Mouse (Mus musculus): ENCODE data around the gene Cmip. TPM values are rescaled to one million over a fixed set of nuclear protein-coding genes. Genes with fewer than 3 reads are reported as not detected.

Gene Cmip
- polyA plus RNA-seq, 1 experiment: 38.4 TPM

DNA sequence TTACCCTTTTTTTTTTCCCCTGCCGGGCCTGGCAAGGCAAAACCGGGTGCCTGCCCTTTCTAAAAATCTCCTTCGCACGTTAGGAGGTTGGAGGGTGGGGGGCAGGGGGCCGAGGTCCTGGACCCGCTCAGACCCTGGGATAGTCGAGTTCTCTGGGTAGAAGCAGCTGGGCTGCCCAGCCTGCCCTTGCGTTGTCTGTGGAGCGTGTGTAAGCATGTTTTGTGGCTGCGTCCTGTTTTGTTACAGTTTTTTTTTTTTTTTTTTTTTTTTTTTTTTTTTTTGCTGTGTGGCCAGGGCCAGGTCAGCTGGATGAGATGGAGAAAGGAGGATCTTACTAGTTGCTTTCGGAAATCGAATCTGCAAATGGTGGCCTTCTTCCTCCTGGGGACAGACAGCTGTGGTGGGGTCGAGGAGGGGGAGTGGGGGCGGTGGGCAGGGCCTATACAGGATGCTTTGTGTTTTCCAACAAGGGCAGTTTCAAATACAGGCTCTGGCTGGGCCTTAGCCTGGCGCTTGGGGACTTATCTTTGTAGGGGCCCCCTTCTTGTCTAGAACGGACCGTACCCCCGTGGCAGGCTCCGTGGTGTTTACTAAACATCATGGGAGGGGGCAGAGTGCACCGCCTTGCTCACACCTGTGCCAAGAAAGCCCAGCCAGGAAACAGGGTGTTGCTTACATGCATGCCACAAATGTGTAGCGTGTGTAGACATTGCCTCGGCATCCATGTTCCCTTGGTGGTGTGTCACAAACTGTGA lies 1.1 kb downstream of the Cmip start:
- no peak for DNase-seq (ENCODE audit: low read depth)

GRCm38 (mm10) chr8:117258576-117259040 lies 1.7 kb downstream of the Cmip start:
- DNase-seq (ENCODE audit: low read depth): no peak

- DNase-seq (ENCODE audit: low read depth): no peak
Observed at GRCm38 (mm10) chr8:117259431-117260001, 2.7 kb downstream of the Cmip start.

DNA sequence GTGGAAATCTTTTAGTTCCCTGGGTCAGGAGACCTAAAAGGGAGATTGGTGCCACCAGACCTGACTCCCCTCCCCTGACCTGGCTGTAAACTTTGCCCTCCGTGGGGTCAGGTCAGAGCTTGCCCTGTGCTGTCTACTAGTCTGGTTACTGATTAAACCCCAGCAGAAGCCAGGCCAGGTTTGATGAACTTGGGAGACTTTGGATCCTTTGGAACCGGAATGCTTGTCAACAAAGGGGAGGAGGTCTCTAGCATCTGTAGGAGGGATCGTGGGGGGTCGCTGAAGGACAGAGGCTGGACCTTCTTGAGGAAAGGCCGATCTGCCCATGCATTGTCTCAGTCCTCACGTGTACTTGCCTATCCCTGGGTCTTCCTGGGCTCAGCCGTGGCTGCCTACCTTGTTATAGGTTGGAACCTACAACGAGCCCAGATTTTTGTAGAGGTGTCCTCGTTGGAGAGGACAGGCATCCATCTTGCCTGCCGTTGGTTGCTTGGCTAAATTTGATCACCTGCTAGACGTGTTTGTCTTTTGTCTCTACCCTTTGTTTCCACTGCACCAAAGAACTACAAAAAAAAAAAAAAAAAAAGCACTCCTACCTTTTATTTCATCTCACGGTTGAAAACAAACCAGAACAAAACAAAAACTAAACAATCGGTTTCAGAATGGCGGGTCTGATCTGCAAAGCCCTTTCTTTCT lies 3.5 kb downstream of the Cmip start:
- no peak for DNase-seq (ENCODE audit: low read depth)

- DNase-seq (ENCODE audit: low read depth): no peak
Observed at GRCm38 (mm10) chr8:117260930-117261475, 4.1 kb downstream of the Cmip start.

DNA sequence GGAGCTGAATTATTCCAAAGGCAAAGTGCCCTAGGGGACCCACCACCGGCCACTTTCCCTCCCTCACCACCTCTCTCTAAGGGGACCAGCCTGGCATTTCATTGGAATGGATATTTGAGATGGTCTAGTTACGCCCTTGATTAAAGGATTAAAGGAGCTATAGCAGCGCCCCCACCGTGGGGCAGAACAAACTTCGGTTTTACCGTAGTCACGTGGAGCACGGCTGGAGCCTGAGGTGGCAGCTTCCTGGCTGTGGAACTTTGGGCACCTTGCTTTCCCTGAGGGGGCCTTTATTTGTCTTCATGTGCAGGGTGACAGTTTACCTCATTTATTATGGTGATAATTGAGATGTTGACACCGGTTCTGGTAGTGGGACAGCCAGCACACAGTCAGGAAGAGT lies 4.8 kb downstream of the Cmip start:
- no peak for DNase-seq (ENCODE audit: low read depth)

GRCm38 (mm10) chr8:117262685-117263084 lies 5.8 kb downstream of the Cmip start:
- no peak for DNase-seq (ENCODE audit: low read depth)

GRCm38 (mm10) chr8:117263442-117263841 lies 6.6 kb downstream of the Cmip start:
- no peak for DNase-seq (ENCODE audit: low read depth)

DNA sequence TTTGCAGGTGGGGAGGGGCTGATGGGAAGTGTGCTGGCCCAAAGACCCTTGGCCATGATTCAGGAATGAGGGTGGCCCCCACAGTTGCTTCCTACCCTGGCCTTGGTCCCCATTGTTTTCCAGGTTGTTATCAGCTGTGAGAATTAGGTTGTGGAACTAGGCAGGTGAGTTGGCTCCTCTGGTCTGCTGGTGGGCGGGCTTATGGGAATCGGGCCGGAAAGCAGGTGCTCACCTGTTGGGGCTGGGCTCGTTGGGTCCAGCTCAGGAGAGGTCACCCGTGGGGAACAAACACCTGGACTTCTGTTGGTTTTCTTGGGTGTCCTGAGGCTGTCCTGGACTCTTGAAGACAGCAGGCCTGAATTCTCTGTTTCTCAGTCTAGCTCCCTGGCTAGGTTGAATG lies 8.2 kb downstream of the Cmip start:
- DNase-seq (ENCODE audit: low read depth): no peak

GRCm38 (mm10) chr8:117267403-117268129 lies 10.7 kb downstream of the Cmip start:
- DNase-seq (ENCODE audit: low read depth): no peak

GRCm38 (mm10) chr8:117278234-117278633 lies 21.4 kb downstream of the Cmip start:
- DNase-seq (ENCODE audit: low read depth): no peak

- no peak for DNase-seq (ENCODE audit: low read depth)
Observed at GRCm38 (mm10) chr8:117278668-117279132, 21.8 kb downstream of the Cmip start.

DNA sequence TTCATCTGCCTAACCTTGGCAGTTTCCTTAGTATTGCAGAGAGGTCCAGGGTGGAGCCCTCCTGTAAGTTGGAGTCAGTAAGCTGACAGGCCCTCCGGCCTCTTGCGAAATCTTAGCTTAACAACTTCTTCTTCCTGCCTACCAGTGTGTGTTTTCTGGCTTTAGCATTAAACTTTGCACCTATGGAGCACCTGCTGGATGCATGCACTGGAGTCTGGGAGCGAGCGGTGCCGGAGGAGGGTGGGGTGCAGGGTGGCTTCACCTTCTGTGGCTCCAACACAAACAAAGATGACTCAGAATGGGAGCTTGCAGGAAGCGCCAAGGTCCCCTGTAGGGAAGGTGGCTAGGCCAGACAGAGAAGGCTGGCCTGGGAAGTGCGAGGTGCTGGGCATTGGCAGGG lies 23.6 kb downstream of the Cmip start:
- DNase-seq (ENCODE audit: low read depth): peak; percentile 77

DNA sequence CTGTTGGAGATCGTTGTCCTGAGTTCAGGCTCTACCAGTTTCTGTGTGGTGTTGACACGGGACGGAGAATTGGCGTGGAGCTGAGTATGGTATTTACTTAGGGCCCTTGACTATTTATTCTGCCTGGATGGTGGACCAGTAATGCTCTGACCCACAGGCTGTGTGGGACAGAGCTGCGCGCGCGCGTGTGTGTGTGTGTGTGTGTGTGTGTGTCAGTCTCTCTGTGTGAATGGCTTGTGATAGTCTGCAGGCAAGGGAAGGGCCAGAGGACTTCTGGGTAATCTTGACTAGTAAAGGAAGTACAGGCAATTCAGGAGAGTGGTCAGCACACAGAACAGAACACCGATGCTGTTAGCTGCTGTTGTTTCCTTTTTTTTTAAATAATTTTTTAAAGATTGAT lies 24.8 kb downstream of the Cmip start:
- DNase-seq (ENCODE audit: low read depth): no peak

- no peak for DNase-seq (ENCODE audit: low read depth)
Observed at GRCm38 (mm10) chr8:117282141-117282950, 25.5 kb downstream of the Cmip start.

- no peak for DNase-seq (ENCODE audit: low read depth)
Observed at GRCm38 (mm10) chr8:117284768-117285484, 28.1 kb downstream of the Cmip start.

GRCm38 (mm10) chr8:117287966-117288365 lies 31.1 kb downstream of the Cmip start:
- no peak for DNase-seq (ENCODE audit: low read depth)

DNA sequence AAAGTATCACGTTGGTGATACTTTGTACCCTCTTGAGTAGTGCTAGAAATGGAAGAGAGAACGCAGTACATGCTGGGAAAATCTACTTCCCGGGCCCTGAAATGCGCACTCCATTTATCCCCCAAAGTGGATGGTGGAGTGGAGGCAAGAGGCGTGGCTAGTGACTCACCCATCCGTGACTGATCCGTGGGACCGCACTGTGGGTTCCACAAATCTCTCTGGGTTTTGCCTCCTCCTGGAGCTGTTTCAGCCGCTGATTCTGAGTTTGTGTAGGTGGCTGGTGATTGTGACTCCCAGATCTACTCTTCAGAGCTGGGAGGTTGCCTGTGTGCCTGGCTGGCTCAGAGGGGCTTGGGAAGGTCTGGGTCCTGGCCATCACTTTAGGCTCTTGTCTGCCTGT lies 32.2 kb downstream of the Cmip start:
- DNase-seq (ENCODE audit: low read depth): no peak

DNA sequence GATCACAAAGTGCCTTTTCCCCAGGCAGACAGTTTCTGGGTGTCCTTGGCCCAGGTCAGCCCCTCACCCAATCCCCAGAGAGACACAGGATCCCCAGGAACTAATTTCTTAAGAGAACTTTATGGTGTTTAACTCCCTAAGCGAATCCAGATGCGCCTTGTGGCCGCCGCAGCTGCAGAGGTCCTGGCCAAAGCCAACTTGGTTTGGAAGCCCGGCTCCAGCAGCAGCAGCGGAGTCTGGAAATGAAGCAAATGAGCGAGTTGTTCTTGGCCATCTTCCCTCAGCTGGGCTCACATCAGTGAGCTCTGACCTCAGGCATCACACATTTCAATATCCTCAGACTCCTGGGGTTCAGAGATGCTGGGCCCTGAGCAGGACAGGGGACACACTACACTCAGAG lies 33.6 kb downstream of the Cmip start:
- no peak for DNase-seq (ENCODE audit: low read depth)

DNA sequence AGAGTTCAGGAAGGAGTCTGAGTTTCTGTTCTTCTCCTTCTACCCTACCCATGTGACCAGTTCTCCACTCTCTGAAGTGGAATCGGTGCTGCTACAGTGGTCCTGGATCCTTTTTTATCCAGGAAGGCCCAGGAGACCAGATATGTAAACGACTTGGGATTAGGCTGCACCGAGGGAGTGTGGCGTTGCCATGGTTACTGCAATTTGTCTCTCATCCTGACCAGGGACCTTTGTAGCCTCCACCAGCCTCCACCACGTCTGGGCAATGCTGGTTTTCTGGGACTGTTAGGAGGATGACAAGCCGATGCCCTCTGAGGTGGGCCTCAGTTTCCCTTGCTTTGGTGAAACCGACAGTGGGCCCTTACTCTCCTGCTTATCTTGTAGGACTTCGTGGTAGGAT lies 35.4 kb downstream of the Cmip start:
- DNase-seq (ENCODE audit: low read depth): no peak

Data from gonadal fat pad, adult 2 months (tissue).